Mouse (Mus musculus) layer of hippocampus, adult 18-20 months (tissue): ENCODE measurements around the gene Tulp4. TPM values are rescaled to one million over a fixed set of nuclear protein-coding genes. Genes with fewer than 3 reads are reported as not detected.

Experiments used
- DNase-seq, 2 experiments: peaks; one replicate each; pipeline ENCODE4 v3.0.0; 2022; ENCODE audit warnings: low spot score in 2 of 2
- long read RNA-seq: library from polyadenylated mRNA; stranded (forward); transcript quantifications from one replicate; pipeline ENCODE4 v2.0.0, GENCODE M21; 2021
- total RNA-seq, 2 experiments: library from RNA; stranded (reverse); gene quantifications; 2 replicates each; pipeline ENCODE4 v1.2.3; 2021

Gene Tulp4
- total RNA-seq: 100 to 1,000 TPM; 309 to 329 TPM
- long read RNA-seq, full-length matches to known transcripts: 1 of 44 reads
- long read RNA-seq, partial matches to known transcripts: 31 of 44 reads
- long read RNA-seq, other reads (novel, unspliced or antisense): 12 of 44 reads

DNA sequence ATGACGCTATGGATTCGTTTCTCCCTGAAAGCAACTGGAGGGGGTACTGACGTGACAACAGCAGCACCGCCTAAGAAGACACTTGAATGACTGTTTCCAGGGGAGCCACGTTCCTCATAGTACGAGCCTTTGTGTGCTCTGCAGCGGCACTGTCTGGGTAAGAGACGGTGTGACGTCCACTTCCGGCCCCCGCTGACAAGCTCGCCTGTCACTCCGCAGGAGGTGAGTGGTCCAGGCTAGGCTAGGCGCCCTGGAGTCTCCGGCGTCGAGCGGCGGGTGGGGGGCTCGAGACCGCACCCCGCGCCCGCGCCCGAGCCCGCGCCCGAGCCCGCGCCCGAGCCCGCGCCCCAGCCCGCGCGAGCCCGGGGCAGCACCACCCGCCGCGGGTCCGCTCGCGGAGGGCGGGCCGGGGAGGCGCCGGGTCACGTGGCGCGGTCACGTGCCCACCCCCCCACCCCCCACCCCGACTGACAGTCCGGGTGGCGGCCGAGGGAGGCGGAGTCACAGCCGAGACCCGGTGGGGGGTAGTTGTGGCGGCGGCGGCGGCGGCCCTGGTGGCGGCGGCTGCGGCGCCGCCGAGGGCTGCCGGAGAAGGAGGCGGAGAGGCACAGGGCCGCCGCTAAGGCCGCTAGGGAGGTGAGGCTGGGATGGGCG, at the start of gene Tulp4:
Tulp4 (plus strand) TSS at position 77 of the 654 bp plus-strand sequence.
- peak; percentile 78 to 88 for DNase-seq

GRCm38 (mm10) chr17:6062793-6063192, 43.4 kb upstream of the Tulp4 start:
- DNase-seq: no peak

DNA sequence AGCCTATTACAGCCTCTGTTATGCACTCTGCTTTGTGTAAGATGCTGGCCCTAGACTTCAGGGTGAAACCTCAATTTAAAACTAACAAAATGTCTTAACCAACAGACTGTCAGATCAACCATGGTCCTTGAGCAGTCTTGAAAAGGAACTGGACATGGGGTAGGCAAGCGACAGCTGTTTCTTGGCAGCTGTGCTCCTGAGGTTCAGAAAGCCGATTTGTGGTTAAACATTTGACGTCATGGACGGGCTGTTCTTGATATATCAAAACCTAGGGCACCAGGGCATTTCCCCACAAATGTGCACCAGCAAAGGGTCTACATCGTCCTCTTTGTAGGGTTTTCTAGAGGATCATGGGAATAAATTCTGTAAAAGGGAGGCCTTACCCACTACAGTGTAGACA, 42.7 kb upstream of the Tulp4 start:
- no peak for DNase-seq

DNA sequence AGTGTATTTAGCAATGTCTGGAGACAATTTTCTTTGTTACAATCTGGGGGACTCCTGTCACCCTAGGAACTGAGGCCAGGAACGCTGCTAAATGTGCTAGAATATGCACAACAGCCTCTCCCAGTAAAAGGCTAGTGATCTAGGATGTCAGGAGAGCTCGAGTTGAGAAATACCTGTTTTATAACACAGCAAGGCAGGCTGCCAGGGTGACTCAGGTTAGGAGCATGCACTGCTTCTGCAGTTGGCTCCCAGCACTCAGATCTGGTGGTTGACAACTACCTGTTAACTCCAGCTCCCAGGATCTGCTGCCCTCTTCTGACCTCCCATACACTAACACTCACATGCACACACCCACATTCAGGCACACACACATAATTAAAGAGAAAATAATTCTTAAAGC, 40.2 kb upstream of the Tulp4 start:
- DNase-seq: no peak

DNA sequence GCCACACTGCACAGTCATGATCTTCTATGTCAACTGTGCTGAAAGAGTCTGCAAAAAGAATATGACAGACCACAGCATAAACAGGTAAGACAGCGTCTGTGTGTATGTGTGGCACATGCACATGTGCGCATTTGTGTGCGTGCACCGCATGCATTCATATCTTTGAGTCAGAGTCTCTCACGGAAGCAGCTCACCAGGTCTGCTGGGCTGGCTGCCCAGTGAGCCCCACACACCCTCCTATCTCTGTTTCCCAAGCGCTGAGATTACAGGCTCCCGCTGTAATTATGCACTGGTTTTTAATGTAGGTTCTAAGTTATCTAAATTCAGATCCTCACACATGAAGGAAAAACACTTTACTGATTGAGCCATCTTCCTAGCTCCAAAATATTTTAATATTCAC, 38.6 kb upstream of the Tulp4 start:
- no peak for DNase-seq

DNA sequence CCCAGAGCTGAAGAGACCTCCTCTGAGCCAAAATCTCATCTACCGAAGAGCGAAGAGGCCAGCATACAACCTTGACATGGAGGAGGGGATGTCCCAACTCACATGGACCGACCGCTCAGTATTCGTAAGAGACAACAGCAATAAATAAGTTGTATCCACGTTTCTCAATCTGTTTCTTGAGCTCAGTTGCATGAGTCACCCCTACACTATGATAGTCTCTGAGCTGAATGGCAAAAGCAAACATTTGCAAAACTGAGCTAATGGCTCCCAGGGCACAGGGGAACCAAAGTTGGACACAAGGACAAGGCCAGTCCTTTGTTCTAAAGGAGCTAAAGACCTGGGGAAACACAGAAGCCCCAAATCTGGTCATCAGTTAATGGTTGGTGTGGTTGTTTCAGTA, 36.4 kb upstream of the Tulp4 start:
- DNase-seq: no peak

GRCm38 (mm10) chr17:6073405-6073804, 32.8 kb upstream of the Tulp4 start:
- DNase-seq: no peak

DNA sequence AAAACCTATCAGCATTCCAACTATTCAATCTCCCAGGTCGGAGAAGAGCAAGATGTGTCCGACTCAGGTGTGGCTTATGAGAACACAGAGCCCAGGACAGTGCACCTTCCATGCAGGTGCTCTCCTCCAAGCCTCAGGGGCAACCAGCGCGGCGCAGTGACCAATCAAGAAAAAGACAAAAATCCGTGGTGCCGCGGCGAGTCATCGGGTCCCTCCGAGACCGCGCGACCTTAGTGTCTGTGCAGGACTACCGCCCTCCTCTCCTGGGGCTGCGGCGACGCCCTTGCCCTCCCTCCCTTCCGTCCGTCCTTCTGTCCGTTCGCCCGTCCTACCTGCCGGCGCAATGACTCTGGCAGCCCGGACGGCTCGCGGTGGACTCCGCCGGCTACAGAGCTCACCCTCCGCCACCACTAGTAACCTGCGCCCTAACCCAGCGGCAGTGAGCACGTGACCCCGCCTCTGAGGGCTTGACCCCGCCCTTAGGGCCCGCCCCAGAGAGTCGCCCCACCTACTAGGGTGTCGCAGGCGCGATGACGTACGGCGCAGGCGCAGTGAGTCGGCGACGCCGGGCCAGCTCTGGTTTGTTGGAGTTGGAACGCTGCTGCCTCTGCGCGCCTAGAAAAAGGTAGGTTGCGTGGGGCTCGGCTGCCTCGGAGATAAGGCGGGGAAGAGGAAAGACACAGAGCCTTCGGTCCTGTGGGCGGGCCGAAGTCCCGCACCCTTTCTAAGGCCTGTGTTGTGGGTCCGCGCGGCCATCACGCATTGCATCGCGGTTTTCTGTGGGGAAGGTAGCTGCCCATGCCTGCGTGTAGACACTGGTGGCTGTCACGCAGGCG, 26.7 kb upstream of the Tulp4 start, which contains the start of the genes Serac1 and Gtf2h5:
Serac1 (minus strand) TSS at position 455 of the 836 bp plus-strand sequence.
Gtf2h5 (plus strand) TSS at position 500 of the 836 bp plus-strand sequence.
- DNase-seq: peak; percentile 98 to 99

DNA sequence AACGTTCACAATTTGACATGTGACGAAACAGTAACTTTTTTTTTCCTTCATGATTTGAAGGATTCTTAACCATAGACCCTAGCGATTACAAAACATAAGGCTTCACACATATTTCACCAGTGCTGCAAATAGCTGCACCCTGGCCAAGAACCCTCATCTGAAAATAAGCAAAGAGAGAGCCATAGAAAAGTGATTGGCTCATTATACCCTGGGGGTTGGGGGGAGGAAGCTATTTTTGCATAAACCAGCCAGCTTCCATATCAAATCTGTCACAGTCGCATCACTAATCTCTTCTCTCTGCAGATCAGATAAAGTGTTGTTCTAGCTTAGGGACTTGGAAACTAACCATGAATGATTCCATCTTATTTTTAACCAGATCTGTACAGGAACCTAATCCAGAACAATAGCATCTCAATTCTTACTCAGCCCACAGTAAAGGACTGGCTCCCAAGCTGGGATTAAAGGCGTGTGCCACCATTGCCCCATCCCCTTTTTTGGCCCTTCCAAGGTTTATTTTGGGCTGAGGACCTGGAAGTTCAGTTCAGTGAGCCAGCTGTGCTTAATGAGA, 22.8 kb upstream of the Tulp4 start:
- DNase-seq: peak; percentile 48 to 81

DNA sequence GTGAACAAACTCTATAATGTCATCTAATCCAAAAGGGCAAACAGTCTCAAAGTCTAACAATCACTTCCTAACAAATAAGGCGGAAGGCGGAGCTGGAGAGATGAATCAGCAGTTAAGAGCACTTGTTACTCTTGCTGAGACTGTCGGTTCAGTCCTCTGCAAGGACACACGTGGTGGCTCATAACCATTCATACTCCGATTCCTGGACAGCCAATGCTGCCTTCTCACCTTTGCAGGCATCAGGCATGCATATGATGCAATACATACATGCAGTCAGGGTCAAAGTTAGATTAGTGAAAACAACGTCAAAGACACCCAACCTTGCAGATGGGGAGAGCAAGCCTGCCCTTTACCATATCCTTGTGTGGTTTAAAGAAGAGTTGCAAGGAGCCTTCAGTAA, 14.6 kb upstream of the Tulp4 start:
- no peak for DNase-seq

GRCm38 (mm10) chr17:6095579-6095978, 10.7 kb upstream of the Tulp4 start:
- no peak for DNase-seq

- peak in 1 of 2 experiments; percentile 73 for DNase-seq
Observed at GRCm38 (mm10) chr17:6097884-6098283, 8.4 kb upstream of the Tulp4 start.

GRCm38 (mm10) chr17:6102287-6102686, 4.0 kb upstream of the Tulp4 start:
- DNase-seq: no peak

- no peak for DNase-seq
Observed at GRCm38 (mm10) chr17:6103566-6103965, 2.7 kb upstream of the Tulp4 start.

DNA sequence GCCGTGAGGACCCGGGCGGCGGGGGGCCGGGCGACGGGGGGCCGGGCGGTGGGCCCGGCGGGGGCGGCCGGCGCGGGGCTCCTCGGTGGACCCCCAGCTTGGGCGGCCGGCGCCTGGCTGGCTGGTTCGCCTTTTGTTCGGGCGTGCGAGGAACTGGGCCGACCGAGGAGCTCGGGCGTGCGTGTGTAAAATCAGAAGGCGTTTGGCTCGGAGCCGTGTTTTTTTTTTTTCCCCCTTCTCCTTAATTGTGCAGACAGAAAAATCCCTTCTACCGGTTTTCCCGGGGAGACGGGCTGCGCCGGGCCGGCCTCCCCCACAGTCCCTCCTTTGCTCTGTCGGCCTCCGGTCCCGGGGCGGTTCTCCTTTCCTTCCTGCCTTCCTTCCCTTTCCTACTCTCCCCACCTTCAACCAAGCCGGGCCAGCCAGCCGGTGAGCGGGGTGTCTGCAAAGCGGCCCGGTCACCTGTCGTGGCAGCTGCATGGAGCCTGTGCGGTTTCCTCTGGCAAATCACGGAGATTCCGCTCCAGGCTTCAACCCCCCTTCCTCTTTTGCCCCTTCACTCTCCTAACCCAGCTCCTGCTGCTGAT, 871 bp downstream of the Tulp4 start:
- peak; percentile 32 to 59 for DNase-seq

DNA sequence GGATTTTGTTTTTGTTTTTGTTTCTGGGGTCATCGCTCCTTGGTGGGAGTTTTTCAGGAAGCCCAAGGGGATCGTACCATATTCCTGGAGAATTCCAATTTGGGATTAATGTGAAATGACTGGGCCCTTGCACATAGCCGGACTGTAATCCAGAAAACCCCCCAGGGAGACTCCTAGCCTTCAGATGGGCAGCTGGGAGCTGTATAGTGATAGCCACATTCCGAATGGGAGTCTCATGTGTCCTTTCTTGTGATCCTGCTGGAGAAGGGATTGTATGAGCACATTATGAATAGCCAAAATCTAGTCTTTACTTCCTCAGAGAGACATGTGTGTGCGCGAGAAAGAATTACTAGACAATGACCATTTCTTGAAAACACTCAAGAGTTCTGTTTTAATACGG, 1.9 kb downstream of the Tulp4 start:
- DNase-seq: no peak

DNA sequence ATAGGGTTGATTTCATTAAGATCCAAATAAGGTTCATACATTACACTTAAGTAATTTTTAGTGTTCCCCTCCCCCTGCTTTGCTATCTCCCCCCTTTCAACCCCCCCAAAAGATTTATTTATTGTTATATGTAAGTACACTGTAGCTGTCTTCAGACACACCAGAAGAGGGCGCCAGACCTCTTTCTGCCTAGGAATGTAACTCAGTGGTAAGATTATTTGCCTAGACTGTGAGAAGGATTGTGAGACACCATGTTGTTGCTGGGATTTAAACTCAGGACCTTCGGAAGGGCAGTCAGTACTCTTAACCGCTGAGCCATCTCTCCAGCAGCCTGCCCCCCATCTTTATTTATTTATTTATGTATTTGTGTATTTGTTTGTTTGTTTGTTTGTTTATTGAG, 4.7 kb downstream of the Tulp4 start:
- no peak for DNase-seq

DNA sequence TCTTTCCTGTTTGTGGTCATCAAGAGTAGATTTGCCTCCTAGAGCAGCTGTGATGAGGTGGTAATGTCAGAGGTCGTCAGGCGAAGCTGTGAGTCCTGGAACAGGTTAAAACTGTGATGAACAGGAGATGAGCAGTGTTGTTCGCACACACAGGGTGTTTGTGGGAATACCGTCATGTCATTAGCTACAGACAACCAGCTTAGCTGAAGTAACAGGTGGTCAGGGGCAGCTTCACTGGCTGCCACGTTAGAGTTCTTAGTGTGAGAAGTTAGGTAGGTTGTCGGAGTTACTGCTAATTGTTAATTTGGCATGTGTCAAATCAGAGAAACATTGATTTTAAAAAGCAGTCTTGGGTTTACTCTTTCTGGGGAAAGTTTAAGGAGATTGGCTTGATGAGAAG, 7.4 kb downstream of the Tulp4 start:
- no peak for DNase-seq

GRCm38 (mm10) chr17:6115085-6115484, 8.8 kb downstream of the Tulp4 start:
- DNase-seq: no peak

DNA sequence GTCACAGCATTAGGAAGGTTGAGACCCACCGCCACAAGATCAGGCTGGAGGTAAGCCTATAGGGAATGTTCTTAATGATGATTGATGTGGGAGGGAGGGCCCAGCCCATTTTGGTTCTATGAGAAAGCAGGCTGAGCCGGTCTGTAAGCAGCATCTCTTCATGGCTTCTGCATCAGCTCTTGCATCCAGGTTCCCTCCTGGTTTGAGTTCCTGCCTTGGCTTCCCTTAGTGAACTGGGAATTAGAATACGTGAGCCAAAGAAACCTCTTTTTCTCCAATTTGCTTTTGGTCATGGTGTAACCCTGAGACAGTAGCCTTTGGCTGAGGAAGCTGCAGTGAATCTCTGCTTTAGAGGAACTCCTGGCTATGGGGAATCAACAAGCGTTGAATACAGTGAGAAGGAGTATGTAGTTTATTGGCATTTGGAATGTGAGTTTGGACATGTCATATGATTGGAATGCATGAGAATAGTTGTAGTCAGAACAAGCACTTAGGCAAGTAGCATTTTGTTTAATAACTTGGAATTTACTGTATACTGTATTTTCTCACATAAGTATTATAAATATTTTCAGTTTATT, 11.0 kb downstream of the Tulp4 start:
- DNase-seq: no peak

- DNase-seq: no peak
Observed at GRCm38 (mm10) chr17:6117917-6118316, 11.7 kb downstream of the Tulp4 start.
